Mouse (Mus musculus): ENCODE results near the gene Mrps21. TPM values are rescaled to one million over a fixed set of nuclear protein-coding genes. Genes with fewer than 3 reads are reported as not detected.
"Not testable (repeated sequence)": the region's sequence is repeated elsewhere in the genome, so short reads cannot be mapped to it uniquely, and the experiment has no call there.

Mrps21 gene
- polyA plus RNA-seq (2015; fragmentation: Nextera tagmentation; extraction: Ambion mirVana), result 252 and 273 TPM in 2 replicates

GRCm38 (mm10) chr3:95871392-95871867 is at the start of gene Mrps21:
Gene Mrps21 (minus strand): TSS chr3:95871519.
- no peaks in the 10 kb centered on the region for H3K36me3 ChIP-seq (ENCODE audit: insufficient read depth, low read length)
- H3K27ac ChIP-seq (ENCODE audit: low read length), result peak within 1 kb of the TSS; percentile 71
- H3K4me3 ChIP-seq (ENCODE audit: low read depth, low read length), result peak within 1 kb of the TSS; percentile 57
- ATAC-seq (peak; percentile 98), DNase-seq (ENCODE audit: low spot score) (peak; percentile 96)
- H3K27me3 ChIP-seq (replicated peaks; ENCODE audit: insufficient read depth, low read length), result no peaks in the 10 kb centered on the region
- peaks cover 6% of the 10 kb centered on the region for H3K4me1 ChIP-seq (ENCODE audit: insufficient read depth, low read depth, low read length)
- WGBS, result 0% methylated on average over 33 of the region's 33 CpGs
- no peaks in the 10 kb centered on the region for H3K9me3 ChIP-seq (ENCODE audit: low read length)
- H3K4me2 ChIP-seq (replicated peaks; ENCODE audit: low read depth, low read length), result peak within 1 kb of the TSS; percentile 75
- TF ChIP-seq EP300 (IDR thresholded peaks at IDR 0.05) (no peak), CTCF (IDR thresholded peaks at IDR 0.05) (peak; percentile 32; the same call in 1 of the 2 replicates)
- peak within 1 kb of the TSS; percentile 72 for H3K9ac ChIP-seq (replicated peaks; ENCODE audit: low read depth)

- DNase-seq (ENCODE audit: low spot score); H3K4me3 ChIP-seq (ENCODE audit: low read depth, low read length); H3K4me1 ChIP-seq (ENCODE audit: insufficient read depth, low read depth, low read length); H3K4me2 ChIP-seq (replicated peaks; ENCODE audit: low read depth, low read length); ATAC-seq; H3K9me3 ChIP-seq (ENCODE audit: low read length); H3K9ac ChIP-seq (replicated peaks; ENCODE audit: low read depth); H3K27me3 ChIP-seq (replicated peaks; ENCODE audit: insufficient read depth, low read length); H3K27ac ChIP-seq (ENCODE audit: low read length); H3K36me3 ChIP-seq (ENCODE audit: insufficient read depth, low read length): not testable (repeated sequence)
- WGBS, result 62% methylated on average over 2 of the region's 2 CpGs
Measured at GRCm38 (mm10) chr3:95920532-95920931, 49.2 kb upstream of the Mrps21 start.

DNA sequence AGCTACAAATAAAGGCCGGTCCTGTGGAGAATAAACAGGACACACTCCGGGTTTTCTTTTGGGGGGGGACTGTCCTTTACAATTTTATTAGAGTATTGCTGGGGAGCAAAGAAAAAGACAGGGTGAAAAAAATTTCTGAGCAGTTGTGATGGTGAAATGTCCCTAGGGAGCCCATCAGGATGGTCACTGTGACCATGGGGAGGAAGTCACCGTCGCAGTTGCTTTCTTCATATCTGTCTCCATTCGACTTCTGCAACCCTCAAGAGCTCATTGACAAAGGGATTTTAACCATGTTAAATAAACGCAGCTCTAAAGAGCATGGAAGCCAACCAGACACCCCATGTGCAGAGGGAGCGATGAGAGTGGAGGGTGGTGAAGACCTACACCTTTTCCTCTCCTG is 45.4 kb upstream of the Mrps21 start:
- no peak for TF ChIP-seq CTCF (IDR thresholded peaks at IDR 0.05)
- TF ChIP-seq EP300 (IDR thresholded peaks at IDR 0.05), result no peak
- H3K9me3 ChIP-seq (ENCODE audit: low read length), result no peaks in the 10 kb centered on the region
- 58% methylated on average over 7 of the region's 7 CpGs for WGBS

GRCm38 (mm10) chr3:95914706-95915105 is 43.4 kb upstream of the Mrps21 start:
- H3K4me3 ChIP-seq (ENCODE audit: low read depth, low read length), result no peak overlapping the region
- ATAC-seq (no peak), DNase-seq (ENCODE audit: low spot score) (no peak)
- H3K27me3 ChIP-seq (replicated peaks; ENCODE audit: insufficient read depth, low read length), result no peaks in the 10 kb centered on the region
- no peaks in the 10 kb centered on the region for H3K4me1 ChIP-seq (ENCODE audit: insufficient read depth, low read depth, low read length)
- H3K36me3 ChIP-seq (ENCODE audit: insufficient read depth, low read length), result no peaks in the 10 kb centered on the region
- H3K4me2 ChIP-seq (replicated peaks; ENCODE audit: low read depth, low read length), result no peak overlapping the region
- H3K27ac ChIP-seq (ENCODE audit: low read length), result no peak overlapping the region
- WGBS, result 84% methylated on average over 4 of the region's 4 CpGs
- no peak for TF ChIP-seq EP300 (IDR thresholded peaks at IDR 0.05)
- TF ChIP-seq CTCF (IDR thresholded peaks at IDR 0.05), result no peak
- no peak overlapping the region for H3K9ac ChIP-seq (replicated peaks; ENCODE audit: low read depth)
- no peaks in the 10 kb centered on the region for H3K9me3 ChIP-seq (ENCODE audit: low read length)

More for the DNA sequence above, 45.4 kb upstream of the Mrps21 start:
- Histone ChIP-seq H3K27ac (ENCODE audit: low read length) (no peak overlapping the region), H3K4me1 (ENCODE audit: insufficient read depth, low read depth, low read length) (no peaks in the 10 kb centered on the region), H3K4me2 (replicated peaks; ENCODE audit: low read depth, low read length) (no peak overlapping the region), H3K27me3 (replicated peaks; ENCODE audit: insufficient read depth, low read length) (no peaks in the 10 kb centered on the region), H3K4me3 (ENCODE audit: low read depth, low read length) (no peak overlapping the region), H3K36me3 (ENCODE audit: insufficient read depth, low read length) (no peaks in the 10 kb centered on the region), H3K9ac (replicated peaks; ENCODE audit: low read depth) (no peak overlapping the region)
- no peak for ATAC-seq
- DNase-seq (ENCODE audit: low spot score), result no peak

GRCm38 (mm10) chr3:95907613-95908012 is 36.3 kb upstream of the Mrps21 start:
- no peak overlapping the region for H3K9ac ChIP-seq (replicated peaks; ENCODE audit: low read depth)
- ATAC-seq, result no peak
- H3K36me3 ChIP-seq (ENCODE audit: insufficient read depth, low read length), result no peaks in the 10 kb centered on the region
- no peak for DNase-seq (ENCODE audit: low spot score)
- 0 out of 2 replicates have a peak, but pooled peaks cover 4% of the 10 kb centered on the region for H3K27me3 ChIP-seq (replicated peaks; ENCODE audit: insufficient read depth, low read length)
- no peak for TF ChIP-seq EP300 (IDR thresholded peaks at IDR 0.05)
- no peak for TF ChIP-seq CTCF (IDR thresholded peaks at IDR 0.05)
- no peak overlapping the region for H3K4me2 ChIP-seq (replicated peaks; ENCODE audit: low read depth, low read length)
- no peak overlapping the region for H3K27ac ChIP-seq (ENCODE audit: low read length)
- no peaks in the 10 kb centered on the region for H3K9me3 ChIP-seq (ENCODE audit: low read length)
- peaks cover 11% of the 10 kb centered on the region for H3K4me1 ChIP-seq (ENCODE audit: insufficient read depth, low read depth, low read length)
- WGBS, result 42% methylated on average over 4 of the region's 4 CpGs
- H3K4me3 ChIP-seq (ENCODE audit: low read depth, low read length), result no peak overlapping the region

DNA sequence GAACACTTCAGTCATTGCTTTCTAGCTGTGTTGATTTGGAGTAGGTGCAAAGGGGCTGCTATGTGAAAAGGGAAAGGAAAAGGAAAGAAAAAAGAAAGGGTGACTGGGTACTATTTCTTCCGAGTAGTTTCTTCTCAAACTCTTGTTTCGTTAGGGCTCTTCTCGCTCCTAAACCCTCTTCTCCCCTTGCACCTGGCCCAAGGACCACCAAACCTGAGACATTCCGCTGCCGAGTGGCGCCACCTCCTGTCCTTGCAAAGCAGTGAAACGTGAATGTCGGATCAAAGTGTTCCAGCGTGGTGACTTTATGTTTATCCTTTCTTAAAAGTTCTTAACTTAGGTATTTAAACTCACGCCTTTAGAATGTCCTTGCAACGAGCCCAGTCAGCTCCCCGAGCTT is 35.5 kb upstream of the Mrps21 start:
- Histone ChIP-seq H3K27me3 (replicated peaks; ENCODE audit: insufficient read depth, low read length) (0 out of 2 replicates have a peak, but pooled peaks cover 4% of the 10 kb centered on the region), H3K27ac (ENCODE audit: low read length) (no peak overlapping the region), H3K4me2 (replicated peaks; ENCODE audit: low read depth, low read length) (peak overlapping the region; percentile 61), H3K9ac (replicated peaks; ENCODE audit: low read depth) (no peak overlapping the region), H3K36me3 (ENCODE audit: insufficient read depth, low read length) (no peaks in the 10 kb centered on the region), H3K9me3 (ENCODE audit: low read length) (no peaks in the 10 kb centered on the region), H3K4me1 (ENCODE audit: insufficient read depth, low read depth, low read length) (peaks cover 11% of the 10 kb centered on the region), H3K4me3 (ENCODE audit: low read depth, low read length) (peak overlapping the region; percentile 30)
- DNase-seq (ENCODE audit: low spot score) (peak; percentile 70), ATAC-seq (no peak)
- WGBS, result under 1% methylated on average over 12 of the region's 12 CpGs
- no peak for TF ChIP-seq EP300 (IDR thresholded peaks at IDR 0.05)
- TF ChIP-seq CTCF (IDR thresholded peaks at IDR 0.05), result peak; percentile 93

All from lung, postnatal 0 days (tissue).